Mouse (Mus musculus): Measurements from ENCODE around the gene Olfr5.
"Not testable (repeated sequence)": the region's sequence is repeated elsewhere in the genome, so short reads cannot be mapped to it uniquely, and the experiment has no call there.

Olfr5 gene

GRCm38 (mm10) chr7:6486841-6487240 is at the start of gene Olfr5:
Gene Olfr5 (minus strand): TSS chr7:6486941.
- Histone ChIP-seq H3K27me3 (ENCODE audit: insufficient read depth, low read length) (no peaks in the 10 kb centered on the region; the same call in 1 of the 2 replicates), H3K9me3 (ENCODE audit: low read length) (no peaks in the 10 kb centered on the region), H3K36me3 (ENCODE audit: insufficient read depth, low read length) (no peaks in the 10 kb centered on the region)

GRCm38 (mm10) chr7:6526141-6526540 is 39.4 kb upstream of the Olfr5 start:
- Histone ChIP-seq H3K9me3 (ENCODE audit: low read length) (no peaks in the 10 kb centered on the region), H3K36me3 (ENCODE audit: insufficient read depth, low read length) (no peaks in the 10 kb centered on the region), H3K27me3 (ENCODE audit: insufficient read depth, low read length) (no peaks in the 10 kb centered on the region), H3K4me1 (replicated peaks; ENCODE audit: low read depth, low read length) (no peaks in the 10 kb centered on the region), H3K4me3 (replicated peaks; ENCODE audit: low read length) (no peak overlapping the region)
- TF ChIP-seq CTCF (conservative IDR thresholded peaks at IDR 0.05; ENCODE audit: low read length) (peak; percentile 97), NANOG (IDR thresholded peaks at IDR 0.05; ENCODE audit: borderline replicate concordance, low read length) (no peak), POU5F1 (IDR thresholded peaks at IDR 0.05; ENCODE audit: borderline replicate concordance, low read length) (no peak)

More at GRCm38 (mm10) chr7:6486841-6487240, at the start of gene Olfr5:
- no peak within 1 kb of the TSS for H3K4me3 ChIP-seq (replicated peaks; ENCODE audit: low read length)
- TF ChIP-seq CTCF (conservative IDR thresholded peaks at IDR 0.05; ENCODE audit: low read length) = no peak
- TF ChIP-seq NANOG (IDR thresholded peaks at IDR 0.05; ENCODE audit: borderline replicate concordance, low read length) = no peak
- TF ChIP-seq POU5F1 (IDR thresholded peaks at IDR 0.05; ENCODE audit: borderline replicate concordance, low read length) = no peak
- H3K4me1 ChIP-seq (replicated peaks; ENCODE audit: low read depth, low read length) = no peaks in the 10 kb centered on the region

GRCm38 (mm10) chr7:6525001-6525400 is 38.3 kb upstream of the Olfr5 start:
- Histone ChIP-seq H3K27me3 (ENCODE audit: insufficient read depth, low read length) (no peaks in the 10 kb centered on the region), H3K4me1 (replicated peaks; ENCODE audit: low read depth, low read length) (no peaks in the 10 kb centered on the region), H3K9me3 (ENCODE audit: low read length) (no peaks in the 10 kb centered on the region), H3K36me3 (ENCODE audit: insufficient read depth, low read length) (no peaks in the 10 kb centered on the region), H3K4me3 (replicated peaks; ENCODE audit: low read length) (no peak overlapping the region)
- TF ChIP-seq NANOG (IDR thresholded peaks at IDR 0.05; ENCODE audit: borderline replicate concordance, low read length) (no peak), CTCF (conservative IDR thresholded peaks at IDR 0.05; ENCODE audit: low read length) (peak; percentile 97)

- H3K4me3 ChIP-seq (replicated peaks; ENCODE audit: low read length) = no peak within 1 kb of the TSS
- H3K36me3 ChIP-seq (ENCODE audit: insufficient read depth, low read length) = no peaks in the 10 kb centered on the region
- no peaks in the 10 kb centered on the region for H3K4me1 ChIP-seq (replicated peaks; ENCODE audit: low read depth, low read length)
- H3K27me3 ChIP-seq (ENCODE audit: insufficient read depth, low read length) = peaks cover 4% of the 10 kb centered on the region; the same call in 1 of the 2 replicates
- H3K9me3 ChIP-seq (ENCODE audit: low read length) = no peaks in the 10 kb centered on the region
- TF ChIP-seq POU5F1 (IDR thresholded peaks at IDR 0.05; ENCODE audit: borderline replicate concordance, low read length) (no peak), CTCF (conservative IDR thresholded peaks at IDR 0.05; ENCODE audit: low read length) (no peak), NANOG (IDR thresholded peaks at IDR 0.05; ENCODE audit: borderline replicate concordance, low read length) (no peak)
Measured at GRCm38 (mm10) chr7:6522850-6523249, 36.1 kb upstream of the Olfr5 start, which contains the start of gene Olfr1349. Gene Olfr1349 (minus strand): TSS chr7:6522950.

GRCm38 (mm10) chr7:6521666-6522065 is 34.9 kb upstream of the Olfr5 start:
- Histone ChIP-seq H3K9me3 (ENCODE audit: low read length) (no peaks in the 10 kb centered on the region), H3K4me1 (replicated peaks; ENCODE audit: low read depth, low read length) (no peaks in the 10 kb centered on the region), H3K27me3 (ENCODE audit: insufficient read depth, low read length) (peaks cover 8% of the 10 kb centered on the region), H3K36me3 (ENCODE audit: insufficient read depth, low read length) (no peaks in the 10 kb centered on the region), H3K4me3 (replicated peaks; ENCODE audit: low read length) (no peak overlapping the region)
- TF ChIP-seq CTCF (conservative IDR thresholded peaks at IDR 0.05; ENCODE audit: low read length) (no peak), POU5F1 (IDR thresholded peaks at IDR 0.05; ENCODE audit: borderline replicate concordance, low read length) (no peak), NANOG (IDR thresholded peaks at IDR 0.05; ENCODE audit: borderline replicate concordance, low read length) (no peak)

GRCm38 (mm10) chr7:6508648-6509047 is 21.9 kb upstream of the Olfr5 start, which contains the start of gene Olfr1348:
Gene Olfr1348 (minus strand): TSS chr7:6508748.
- no peak for TF ChIP-seq NANOG (IDR thresholded peaks at IDR 0.05; ENCODE audit: borderline replicate concordance, low read length)
- Histone ChIP-seq H3K9me3 (ENCODE audit: low read length) (no peaks in the 10 kb centered on the region), H3K36me3 (ENCODE audit: insufficient read depth, low read length) (no peaks in the 10 kb centered on the region), H3K4me3 (replicated peaks; ENCODE audit: low read length) (no peak within 1 kb of the TSS), H3K27me3 (ENCODE audit: insufficient read depth, low read length) (no peaks in the 10 kb centered on the region), H3K4me1 (replicated peaks; ENCODE audit: low read depth, low read length) (no peaks in the 10 kb centered on the region)

GRCm38 (mm10) chr7:6499655-6500054 is 12.9 kb upstream of the Olfr5 start, which contains the start of gene Olfr1347:
Gene Olfr1347 (minus strand): TSS chr7:6499755.
- Histone ChIP-seq H3K36me3 (ENCODE audit: insufficient read depth, low read length) (no peaks in the 10 kb centered on the region), H3K27me3 (ENCODE audit: insufficient read depth, low read length) (no peaks in the 10 kb centered on the region), H3K4me3 (replicated peaks; ENCODE audit: low read length) (no peak within 1 kb of the TSS), H3K4me1 (replicated peaks; ENCODE audit: low read depth, low read length) (no peaks in the 10 kb centered on the region), H3K9me3 (ENCODE audit: low read length) (no peaks in the 10 kb centered on the region)
- TF ChIP-seq POU5F1 (IDR thresholded peaks at IDR 0.05; ENCODE audit: borderline replicate concordance, low read length) = no peak
- TF ChIP-seq CTCF (conservative IDR thresholded peaks at IDR 0.05; ENCODE audit: low read length) = no peak
- no peak for TF ChIP-seq NANOG (IDR thresholded peaks at IDR 0.05; ENCODE audit: borderline replicate concordance, low read length)

GRCm38 (mm10) chr7:6477633-6478032 is 9.1 kb downstream of the Olfr5 start:
- not testable (repeated sequence) for H3K27me3 ChIP-seq (ENCODE audit: insufficient read depth, low read length); H3K9me3 ChIP-seq (ENCODE audit: low read length); H3K4me1 ChIP-seq (replicated peaks; ENCODE audit: low read depth, low read length); H3K4me3 ChIP-seq (replicated peaks; ENCODE audit: low read length); H3K36me3 ChIP-seq (ENCODE audit: insufficient read depth, low read length)

GRCm38 (mm10) chr7:6466951-6467350 is 19.8 kb downstream of the Olfr5 start, which contains the start of gene Olfr1346:
Gene Olfr1346 (plus strand): TSS chr7:6467101.
- no peaks in the 10 kb centered on the region for H3K4me1 ChIP-seq (replicated peaks; ENCODE audit: low read depth, low read length)
- no peak for TF ChIP-seq NANOG (IDR thresholded peaks at IDR 0.05; ENCODE audit: borderline replicate concordance, low read length)
- no peak for TF ChIP-seq CTCF (conservative IDR thresholded peaks at IDR 0.05; ENCODE audit: low read length)
- no peak for TF ChIP-seq POU5F1 (IDR thresholded peaks at IDR 0.05; ENCODE audit: borderline replicate concordance, low read length)

More at GRCm38 (mm10) chr7:6466951-6467350, 19.8 kb downstream of the Olfr5 start, which contains the start of gene Olfr1346:
- Histone ChIP-seq H3K9me3 (ENCODE audit: low read length) (no peaks in the 10 kb centered on the region), H3K4me3 (replicated peaks; ENCODE audit: low read length) (no peak within 1 kb of the TSS), H3K27me3 (ENCODE audit: insufficient read depth, low read length) (no peaks in the 10 kb centered on the region), H3K36me3 (ENCODE audit: insufficient read depth, low read length) (no peaks in the 10 kb centered on the region)
